Mouse (Mus musculus) liver, postnatal 0 days (tissue): Measurements from ENCODE around the gene Selenom.

Experiments used
- CTCF ChIP-seq: sonication (generic); IDR thresholded peaks from 2 replicates; pipeline ENCODE4 v1.5.1; 2016; ENCODE audit warnings: antibody characterized with exemption, low read depth
- EP300 ChIP-seq: IDR thresholded peaks from 2 replicates; pipeline ENCODE4 v1.6.1; 2016; ENCODE audit warnings: antibody characterized with exemption, low read depth, mild to moderate bottlenecking

DNA sequence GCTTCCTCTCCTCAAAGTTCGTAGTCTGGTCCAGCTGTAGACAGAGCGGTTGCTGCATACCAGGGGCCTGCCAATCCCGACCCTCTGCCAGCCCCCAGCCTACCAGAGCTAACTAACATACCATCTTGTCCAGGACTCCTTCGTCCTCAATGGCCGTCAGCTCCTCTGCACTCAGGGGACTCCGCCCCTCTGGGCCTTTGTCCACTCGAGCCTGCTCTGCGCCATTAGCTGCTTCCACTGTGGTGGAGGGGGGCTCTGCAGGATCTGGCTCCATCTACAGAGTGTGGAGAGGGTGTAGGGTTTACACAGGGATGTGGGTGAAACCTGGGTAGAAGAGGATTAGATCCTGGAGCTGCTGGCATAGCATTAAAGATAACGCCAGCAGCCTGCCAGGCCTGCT is 11.7 kb downstream of the Selenom start:
- no peak for TF ChIP-seq CTCF
- no peak for TF ChIP-seq EP300
